Mouse (Mus musculus): ENCODE measurements at regions not wholly inside any gene's neighbourhood (a gene's known extent, or its start where the extent isn't known, plus 50 kb on each side); places are given as distances from the start of the nearest gene placed in this dataset.

DNA sequence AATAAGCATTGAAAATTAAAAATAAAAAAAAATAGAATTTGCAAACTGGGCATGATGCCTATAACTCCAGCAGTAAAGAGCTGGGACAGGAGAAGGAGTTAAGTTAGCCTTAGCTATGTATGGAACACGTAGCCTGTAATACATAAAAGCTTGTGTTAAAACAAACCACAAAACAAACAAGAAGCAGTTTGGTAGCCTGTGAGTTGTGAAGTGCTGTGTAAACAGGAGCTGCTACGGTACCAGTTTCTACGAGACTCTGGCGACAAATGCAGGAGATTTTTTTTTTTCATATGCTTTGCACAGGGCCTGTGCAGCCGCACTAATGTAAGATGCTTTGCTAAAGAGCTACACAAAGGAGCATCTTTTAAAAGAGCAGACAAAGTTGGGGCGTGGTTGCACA is 1159.1 kb downstream of the 4930447A16Rik start:
- WGBS = 81% methylated on average over 6 of the region's 6 CpGs

DNA sequence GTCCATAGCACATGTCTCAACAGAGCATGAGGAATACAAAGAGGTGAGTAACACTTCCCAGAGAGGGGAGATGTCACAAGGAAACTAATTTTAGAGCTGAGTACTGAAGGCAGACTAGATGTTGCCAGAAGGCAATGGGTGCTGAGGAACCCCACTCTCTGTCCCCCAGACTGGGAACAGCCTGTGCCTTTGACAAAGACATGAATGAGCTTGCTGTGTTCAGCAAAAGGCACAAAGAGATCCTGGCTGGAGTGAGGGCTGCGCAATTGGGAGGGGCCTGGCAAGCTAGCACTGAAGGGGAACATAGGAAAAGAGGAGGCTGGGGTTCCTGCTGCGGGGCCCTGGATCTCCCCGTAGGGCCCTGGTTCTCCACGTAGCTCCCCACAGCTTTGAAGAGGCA is 1160.3 kb downstream of the 4930447A16Rik start:
- Histone ChIP-seq H3K9me3 (ENCODE audit: control insufficient read depth, low read length) (no peaks in the 10 kb centered on the region), H3K27me3 (ENCODE audit: control insufficient read depth, insufficient read depth, low read length) (no peaks in the 10 kb centered on the region), H3K4me2 (no peak overlapping the region), H3K27ac (ENCODE audit: low read depth, low read length) (no peak overlapping the region), H3K9ac (ENCODE audit: low read length) (no peak overlapping the region), H3K4me1 (ENCODE audit: control insufficient read depth, insufficient read depth, low read length) (no peaks in the 10 kb centered on the region), H3K4me3 (ENCODE audit: low read depth, low read length) (no peak overlapping the region), H3K36me3 (ENCODE audit: control insufficient read depth, insufficient read depth, low read length) (no peaks in the 10 kb centered on the region)
- no peak for DNase-seq (ENCODE audit: low spot score, missing footprints)
- WGBS = 79% methylated on average over 4 of the region's 4 CpGs
- no peak for ATAC-seq (ENCODE audit: low FRiP score)

More for the DNA sequence above, 1159.1 kb downstream of the 4930447A16Rik start:
- H3K27ac ChIP-seq (ENCODE audit: low read depth, low read length) = no peak overlapping the region
- DNase-seq (ENCODE audit: low spot score, missing footprints) = peak; percentile 49
- no peak overlapping the region for H3K9ac ChIP-seq (ENCODE audit: low read length)
- no peaks in the 10 kb centered on the region for H3K4me1 ChIP-seq (ENCODE audit: control insufficient read depth, insufficient read depth, low read length)
- H3K9me3 ChIP-seq (ENCODE audit: control insufficient read depth, low read length) = no peaks in the 10 kb centered on the region
- ATAC-seq (ENCODE audit: low FRiP score) = no peak
- H3K4me2 ChIP-seq = no peak overlapping the region
- no peak overlapping the region for H3K4me3 ChIP-seq (ENCODE audit: low read depth, low read length)
- H3K36me3 ChIP-seq (ENCODE audit: control insufficient read depth, insufficient read depth, low read length) = no peaks in the 10 kb centered on the region
- H3K27me3 ChIP-seq (ENCODE audit: control insufficient read depth, insufficient read depth, low read length) = no peaks in the 10 kb centered on the region

GRCm38 (mm10) chr15:38586594-38586993 is 1161.2 kb downstream of the 4930447A16Rik start:
- 71% methylated on average over 10 of the region's 10 CpGs for WGBS
- Histone ChIP-seq H3K27ac (ENCODE audit: low read depth, low read length) (no peak overlapping the region), H3K9me3 (ENCODE audit: control insufficient read depth, low read length) (no peaks in the 10 kb centered on the region), H3K36me3 (ENCODE audit: control insufficient read depth, insufficient read depth, low read length) (no peaks in the 10 kb centered on the region), H3K27me3 (ENCODE audit: control insufficient read depth, insufficient read depth, low read length) (no peaks in the 10 kb centered on the region), H3K4me2 (no peak overlapping the region), H3K4me1 (ENCODE audit: control insufficient read depth, insufficient read depth, low read length) (no peaks in the 10 kb centered on the region), H3K4me3 (ENCODE audit: low read depth, low read length) (no peak overlapping the region), H3K9ac (ENCODE audit: low read length) (no peak overlapping the region)
- DNase-seq (ENCODE audit: low spot score, missing footprints) (peak; percentile 79), ATAC-seq (ENCODE audit: low FRiP score) (no peak)

- no peaks in the 10 kb centered on the region for H3K4me1 ChIP-seq (ENCODE audit: control insufficient read depth, insufficient read depth, low read length)
- H3K9me3 ChIP-seq (ENCODE audit: control insufficient read depth, low read length) = no peaks in the 10 kb centered on the region
- no peak overlapping the region for H3K4me2 ChIP-seq
- no peaks in the 10 kb centered on the region for H3K36me3 ChIP-seq (ENCODE audit: control insufficient read depth, insufficient read depth, low read length)
- no peak overlapping the region for H3K9ac ChIP-seq (ENCODE audit: low read length)
- ATAC-seq (ENCODE audit: low FRiP score) (no peak), DNase-seq (ENCODE audit: low spot score, missing footprints) (no peak)
- no peak overlapping the region for H3K4me3 ChIP-seq (ENCODE audit: low read depth, low read length)
- no peak overlapping the region for H3K27ac ChIP-seq (ENCODE audit: low read depth, low read length)
- H3K27me3 ChIP-seq (ENCODE audit: control insufficient read depth, insufficient read depth, low read length) = no peaks in the 10 kb centered on the region
- 86% methylated on average over 5 of the region's 5 CpGs for WGBS
These were observed 1162.9 kb downstream of the 4930447A16Rik start for GRCm38 (mm10) chr15:38588268-38588667.

DNA sequence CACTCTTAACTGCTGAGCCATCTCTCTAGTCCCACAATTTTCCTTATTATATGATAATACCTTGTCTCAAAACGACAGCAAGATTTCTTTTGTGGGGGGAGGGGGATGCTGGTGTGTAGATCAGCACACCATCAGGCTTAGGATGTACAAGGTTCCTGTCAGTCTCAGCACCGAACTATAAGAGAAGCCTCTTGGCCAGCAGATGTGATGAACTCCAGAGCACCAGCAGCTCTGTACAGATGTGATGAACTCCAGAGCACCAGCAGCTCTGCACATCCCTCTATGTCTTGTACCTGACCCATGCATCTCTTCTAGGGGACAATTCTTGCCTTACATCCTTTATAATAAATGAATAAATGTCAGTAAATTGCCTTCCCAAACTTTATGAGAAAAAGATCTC is 1163.7 kb downstream of the 4930447A16Rik start:
- H3K36me3 ChIP-seq (ENCODE audit: control insufficient read depth, insufficient read depth, low read length) = no peaks in the 10 kb centered on the region
- no peak for ATAC-seq (ENCODE audit: low FRiP score)
- H3K27me3 ChIP-seq (ENCODE audit: control insufficient read depth, insufficient read depth, low read length) = no peaks in the 10 kb centered on the region
- H3K4me3 ChIP-seq (ENCODE audit: low read depth, low read length) = no peak overlapping the region
- DNase-seq (ENCODE audit: low spot score, missing footprints) = no peak
- no peak overlapping the region for H3K27ac ChIP-seq (ENCODE audit: low read depth, low read length)
- H3K4me2 ChIP-seq = no peak overlapping the region
- 74% methylated on average over 2 of the region's 2 CpGs for WGBS
- H3K9ac ChIP-seq (ENCODE audit: low read length) = no peak overlapping the region
- H3K4me1 ChIP-seq (ENCODE audit: control insufficient read depth, insufficient read depth, low read length) = no peaks in the 10 kb centered on the region
- H3K9me3 ChIP-seq (ENCODE audit: control insufficient read depth, low read length) = no peaks in the 10 kb centered on the region

DNA sequence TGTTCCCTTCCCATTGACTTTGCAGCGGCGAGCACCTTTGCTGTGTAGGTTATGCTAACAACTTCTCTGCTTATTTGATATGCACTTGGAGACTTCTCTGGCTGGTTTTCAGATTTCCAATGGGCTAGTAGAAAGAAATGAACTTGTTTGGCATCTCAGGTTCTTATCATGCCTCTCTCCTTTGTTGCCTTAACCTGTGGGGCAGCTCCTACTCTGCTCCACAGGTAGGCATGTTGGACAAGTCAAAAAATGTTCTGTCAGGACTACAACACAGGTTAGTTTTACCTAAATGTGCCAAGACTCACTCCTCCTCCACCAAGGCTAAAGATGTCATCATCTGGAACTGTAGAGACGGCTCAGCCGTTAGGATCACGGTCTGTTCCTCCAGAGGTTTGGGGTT is 1164.3 kb downstream of the 4930447A16Rik start:
- H3K4me1 ChIP-seq (ENCODE audit: control insufficient read depth, insufficient read depth, low read length) = no peaks in the 10 kb centered on the region
- H3K4me2 ChIP-seq = no peak overlapping the region
- H3K4me3 ChIP-seq (ENCODE audit: low read depth, low read length) = no peak overlapping the region
- ATAC-seq (ENCODE audit: low FRiP score) (no peak), DNase-seq (ENCODE audit: low spot score, missing footprints) (no peak)
- 97% methylated on average over 5 of the region's 5 CpGs for WGBS
- no peaks in the 10 kb centered on the region for H3K9me3 ChIP-seq (ENCODE audit: control insufficient read depth, low read length)
- H3K36me3 ChIP-seq (ENCODE audit: control insufficient read depth, insufficient read depth, low read length) = no peaks in the 10 kb centered on the region
- no peak overlapping the region for H3K9ac ChIP-seq (ENCODE audit: low read length)
- no peaks in the 10 kb centered on the region for H3K27me3 ChIP-seq (ENCODE audit: control insufficient read depth, insufficient read depth, low read length)
- no peak overlapping the region for H3K27ac ChIP-seq (ENCODE audit: low read depth, low read length)

- H3K27me3 ChIP-seq (ENCODE audit: control insufficient read depth, insufficient read depth, low read length) = no peaks in the 10 kb centered on the region
- ATAC-seq (ENCODE audit: low FRiP score) = no peak
- WGBS = 89% methylated on average over 11 of the region's 11 CpGs
- DNase-seq (ENCODE audit: low spot score, missing footprints) = no peak
- no peak overlapping the region for H3K4me2 ChIP-seq
- no peaks in the 10 kb centered on the region for H3K9me3 ChIP-seq (ENCODE audit: control insufficient read depth, low read length)
- no peaks in the 10 kb centered on the region for H3K36me3 ChIP-seq (ENCODE audit: control insufficient read depth, insufficient read depth, low read length)
- no peak overlapping the region for H3K9ac ChIP-seq (ENCODE audit: low read length)
- no peak overlapping the region for H3K4me3 ChIP-seq (ENCODE audit: low read depth, low read length)
- H3K27ac ChIP-seq (ENCODE audit: low read depth, low read length) = no peak overlapping the region
- H3K4me1 ChIP-seq (ENCODE audit: control insufficient read depth, insufficient read depth, low read length) = no peaks in the 10 kb centered on the region
These were observed 1168.7 kb downstream of the 4930447A16Rik start for GRCm38 (mm10) chr15:38594095-38594494.

DNA sequence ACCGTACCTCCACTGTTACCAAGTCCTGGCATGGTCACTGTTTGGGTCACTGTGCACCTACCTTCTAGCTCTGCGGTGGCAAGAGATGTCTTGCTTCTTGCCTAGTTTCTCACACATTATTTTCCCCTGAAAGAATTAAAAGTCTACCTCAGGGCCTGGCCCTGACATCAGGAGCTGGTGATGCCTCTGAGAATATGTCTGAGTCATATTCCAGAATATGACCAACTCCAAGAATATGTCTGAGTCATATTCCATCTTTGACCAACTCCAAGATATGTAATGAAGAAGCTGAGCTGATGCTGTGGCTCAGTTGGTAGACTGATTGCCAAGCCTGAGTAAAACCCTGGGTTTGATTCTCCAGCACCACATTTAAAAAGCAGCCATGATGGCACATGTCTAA is 1169.4 kb downstream of the 4930447A16Rik start:
- Histone ChIP-seq H3K4me2 (no peak overlapping the region), H3K27ac (ENCODE audit: low read depth, low read length) (no peak overlapping the region), H3K4me1 (ENCODE audit: control insufficient read depth, insufficient read depth, low read length) (no peaks in the 10 kb centered on the region), H3K27me3 (ENCODE audit: control insufficient read depth, insufficient read depth, low read length) (no peaks in the 10 kb centered on the region), H3K9me3 (ENCODE audit: control insufficient read depth, low read length) (no peaks in the 10 kb centered on the region), H3K36me3 (ENCODE audit: control insufficient read depth, insufficient read depth, low read length) (no peaks in the 10 kb centered on the region), H3K4me3 (ENCODE audit: low read depth, low read length) (no peak overlapping the region), H3K9ac (ENCODE audit: low read length) (no peak overlapping the region)
- ATAC-seq (ENCODE audit: low FRiP score) (no peak), DNase-seq (ENCODE audit: low spot score, missing footprints) (no peak)
- 90% methylated on average over 2 of the region's 2 CpGs for WGBS

GRCm38 (mm10) chr15:38595820-38596219 is 1170.5 kb downstream of the 4930447A16Rik start:
- no peak overlapping the region for H3K9ac ChIP-seq (ENCODE audit: low read length)
- no peaks in the 10 kb centered on the region for H3K27me3 ChIP-seq (ENCODE audit: control insufficient read depth, insufficient read depth, low read length)
- H3K9me3 ChIP-seq (ENCODE audit: control insufficient read depth, low read length) = no peaks in the 10 kb centered on the region
- no peaks in the 10 kb centered on the region for H3K36me3 ChIP-seq (ENCODE audit: control insufficient read depth, insufficient read depth, low read length)
- DNase-seq (ENCODE audit: low spot score, missing footprints) (no peak), ATAC-seq (ENCODE audit: low FRiP score) (no peak)
- WGBS = 64% methylated on average over 4 of the region's 4 CpGs
- H3K4me1 ChIP-seq (ENCODE audit: control insufficient read depth, insufficient read depth, low read length) = no peaks in the 10 kb centered on the region
- H3K27ac ChIP-seq (ENCODE audit: low read depth, low read length) = no peak overlapping the region
- no peak overlapping the region for H3K4me3 ChIP-seq (ENCODE audit: low read depth, low read length)
- no peak overlapping the region for H3K4me2 ChIP-seq

GRCm38 (mm10) chr15:38597458-38597857 is 1172.1 kb downstream of the 4930447A16Rik start:
- Histone ChIP-seq H3K27me3 (ENCODE audit: control insufficient read depth, insufficient read depth, low read length) (no peaks in the 10 kb centered on the region), H3K4me3 (ENCODE audit: low read depth, low read length) (no peak overlapping the region), H3K27ac (ENCODE audit: low read depth, low read length) (no peak overlapping the region), H3K4me1 (ENCODE audit: control insufficient read depth, insufficient read depth, low read length) (no peaks in the 10 kb centered on the region), H3K9me3 (ENCODE audit: control insufficient read depth, low read length) (no peaks in the 10 kb centered on the region), H3K36me3 (ENCODE audit: control insufficient read depth, insufficient read depth, low read length) (no peaks in the 10 kb centered on the region), H3K9ac (ENCODE audit: low read length) (no peak overlapping the region), H3K4me2 (no peak overlapping the region)
- WGBS = 89% methylated on average over 3 of the region's 3 CpGs
- DNase-seq (ENCODE audit: low spot score, missing footprints) (no peak), ATAC-seq (ENCODE audit: low FRiP score) (no peak)

Data from midbrain, embryonic 11.5 days (tissue).